Mouse (Mus musculus) olfactory bulb, adult 2 months (tissue): ENCODE data around the gene Mettl16.

Experiments
- CTCF ChIP-seq: fragments of 200-500 bp; IDR thresholded peaks from 2 replicates; pipeline ENCODE4 v1.5.1; 2012; ENCODE audit warnings: low read depth, mild to moderate bottlenecking, low read length, moderate library complexity; ENCODE audit not compliant: insufficient read depth
- POLR2A ChIP-seq: fragments of 200-500 bp; IDR thresholded peaks from 2 replicates; pipeline ENCODE4 v1.6.1; 2012; ENCODE audit warnings: mild to moderate bottlenecking, low read depth, low read length, moderate library complexity; ENCODE audit not compliant: insufficient read depth

- TF ChIP-seq CTCF (no peak), POLR2A (peak; percentile 99)
Measured at GRCm38 (mm10) chr11:74724235-74724791, 46.3 kb upstream of the Mettl16 start, which contains the start of gene Pafah1b1.
